Mouse (Mus musculus) ES-E14 (cell line): ENCODE results near the gene Cercam.

Source experiments
- CHD2 ChIP-seq: IDR thresholded peaks from 2 replicates; pipeline ENCODE4 v1.6.1; 2014; ENCODE audit warnings: mild to moderate bottlenecking, low read depth, low read length, inconsistent platforms
- HCFC1 ChIP-seq: IDR thresholded peaks from 2 replicates; pipeline ENCODE4 v1.6.1; 2012; ENCODE audit warnings: low read length, inconsistent platforms, borderline replicate concordance; ENCODE audit not compliant: insufficient read depth
- MAFK ChIP-seq: IDR thresholded peaks from 2 replicates; pipeline ENCODE4 v1.6.1; 2014; ENCODE audit warnings: mild to moderate bottlenecking, low read depth, low read length, inconsistent platforms; ENCODE audit not compliant: insufficient read depth
- ZC3H11A ChIP-seq: IDR thresholded peaks from 2 replicates; pipeline ENCODE4 v1.6.1; 2012; ENCODE audit warnings: low read depth, mild to moderate bottlenecking, inconsistent platforms, low read length, borderline replicate concordance

- TF ChIP-seq ZC3H11A (no peak), MAFK (peak; percentile 93), CHD2 (no peak), HCFC1 (no peak)
Measured at GRCm38 (mm10) chr2:29835391-29835899, 33.5 kb upstream of the Cercam start.
